Mouse (Mus musculus) lung, adult 2 months (tissue): ENCODE results near the gene Krt87.

Experiments
- CTCF ChIP-seq: fragments of 200-500 bp; IDR thresholded peaks from 2 replicates; pipeline ENCODE4 v1.5.1; 2011; ENCODE audit warnings: mild to moderate bottlenecking, low read length, control low read depth; ENCODE audit not compliant: insufficient read depth
- POLR2A ChIP-seq: fragments of 200-500 bp; IDR thresholded peaks from 2 replicates; pipeline ENCODE4 v1.6.1; 2011; ENCODE audit warnings: low read depth, mild to moderate bottlenecking, control low read depth, low read length, borderline replicate concordance; ENCODE audit errors: extremely low read depth

- TF ChIP-seq POLR2A (no peak), CTCF (no peak)
Observed at GRCm38 (mm10) chr15:101424914-101425313, 13.7 kb downstream of the Krt87 start.
